Mouse (Mus musculus) cerebellum, postnatal 36 days (tissue): ENCODE results near the gene Slc38a7.
A peak's percentile ranks its signal among the peaks of the same experiment; 100 is the strongest.
"Not testable (repeated sequence)": the region's sequence is repeated elsewhere in the genome, so short reads cannot be mapped to it uniquely, and the experiment has no call there.

Experiments used
- DNase-seq, 2 experiments: peaks; one replicate each; pipeline ENCODE4 v3.0.0; 2021 to 2022; ENCODE audit warnings: mixed read lengths in 2 of 2

The Slc38a7 gene

DNA sequence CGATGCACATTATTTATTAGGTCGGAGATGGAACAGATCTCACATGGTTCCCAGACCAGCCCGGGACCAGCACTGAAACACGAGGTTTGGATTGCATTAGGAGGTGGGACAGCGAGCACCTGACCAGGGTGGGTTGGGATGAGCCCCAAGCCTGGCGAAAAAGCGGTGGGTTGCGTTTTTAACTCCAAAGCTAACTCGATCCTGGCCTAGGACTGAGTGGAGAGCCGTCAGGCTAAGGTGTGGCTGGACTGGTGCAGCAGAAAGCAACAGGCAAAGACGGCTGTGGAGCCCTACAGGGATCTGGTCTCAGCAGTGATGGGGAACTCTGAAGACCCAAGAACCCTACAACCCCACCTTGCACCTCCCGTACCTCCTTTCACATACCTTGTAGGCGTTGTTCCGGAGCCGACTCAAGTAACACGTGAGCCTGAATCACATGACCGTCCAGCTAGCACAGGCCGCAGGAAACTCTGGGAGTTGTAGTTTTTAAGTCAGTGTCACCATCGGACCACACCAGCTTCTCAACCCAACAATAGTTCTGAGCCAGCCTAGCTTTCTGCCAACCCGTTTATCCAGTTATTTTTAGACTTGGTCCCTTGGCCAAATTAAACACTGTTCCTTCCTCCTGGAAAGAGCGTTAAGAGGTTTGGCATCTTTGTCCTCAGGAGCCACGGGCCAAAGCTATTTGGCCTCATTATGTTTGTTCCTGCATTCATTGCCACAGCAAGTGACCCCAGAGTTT, at the start of gene Slc38a7:
Slc38a7 (minus strand) TSS at position 438 of the 742 bp plus-strand sequence.
- peak; percentile 63 to 74 for DNase-seq

GRCm38 (mm10) chr8:95901864-95902263, 48.5 kb upstream of the Slc38a7 start:
- no peak for DNase-seq

DNA sequence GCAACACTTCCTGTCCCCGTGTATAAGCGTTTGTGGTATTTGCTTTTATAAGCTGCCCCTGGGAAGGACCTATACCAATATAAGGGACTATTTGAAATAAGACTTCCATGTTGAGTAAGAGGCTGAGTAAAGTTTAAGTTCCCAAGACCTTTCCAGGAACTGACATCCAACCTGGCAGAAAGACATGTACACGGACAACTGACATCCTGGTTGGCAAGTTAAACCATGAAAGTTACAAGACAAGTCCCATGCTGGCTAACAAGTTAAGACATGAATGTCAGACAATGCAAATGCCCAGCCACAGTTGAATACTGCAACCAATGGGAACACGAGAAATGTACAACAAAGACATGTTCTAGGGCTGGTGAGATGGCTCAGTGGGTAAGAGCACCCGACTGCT, 40.4 kb upstream of the Slc38a7 start:
- DNase-seq, result no peak

DNA sequence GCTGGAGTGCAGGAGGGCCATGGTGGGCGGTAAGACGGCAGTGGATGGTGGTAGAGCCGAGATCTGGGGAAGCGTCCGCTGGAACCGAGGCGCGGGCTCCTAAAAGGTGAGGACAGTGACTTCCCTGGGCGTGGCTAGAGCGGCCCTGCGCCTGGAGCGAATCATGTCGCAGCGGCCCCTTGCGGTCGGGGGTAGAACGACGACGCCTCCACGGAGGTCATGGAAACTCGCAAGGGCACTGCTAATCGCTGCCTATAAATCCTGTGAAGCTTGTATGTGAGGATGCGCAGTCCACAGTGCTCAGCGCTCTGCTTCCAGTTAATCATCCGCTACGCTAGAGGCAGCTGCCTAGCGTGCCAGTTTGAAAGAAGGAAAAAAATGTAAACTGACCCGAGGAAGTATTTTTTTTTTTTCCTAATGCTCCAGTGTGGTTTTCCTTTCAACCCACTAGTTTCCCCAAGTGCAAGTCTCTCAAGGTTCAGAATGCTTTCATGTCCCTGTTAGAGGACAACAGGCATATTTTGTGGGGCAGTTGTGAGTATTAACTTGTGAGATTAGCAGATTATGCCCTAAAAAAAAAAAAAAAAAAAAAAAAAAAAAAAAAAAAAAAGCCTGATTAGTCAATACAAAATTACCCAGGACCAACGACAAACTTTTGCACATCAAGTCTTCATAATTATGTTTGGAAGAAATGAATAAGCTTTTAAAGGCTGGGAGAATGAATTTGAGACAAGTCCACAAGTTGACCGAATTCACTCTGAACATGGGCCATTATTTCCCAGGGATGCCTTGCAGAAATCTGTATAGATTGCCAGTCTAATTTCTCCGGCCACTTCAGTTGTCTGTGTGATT, 35.2 kb upstream of the Slc38a7 start, which contains the start of gene Got2:
Got2 (minus strand) TSS at position 263 of the 852 bp plus-strand sequence.
- peak; percentile 94 to 95 for DNase-seq

DNA sequence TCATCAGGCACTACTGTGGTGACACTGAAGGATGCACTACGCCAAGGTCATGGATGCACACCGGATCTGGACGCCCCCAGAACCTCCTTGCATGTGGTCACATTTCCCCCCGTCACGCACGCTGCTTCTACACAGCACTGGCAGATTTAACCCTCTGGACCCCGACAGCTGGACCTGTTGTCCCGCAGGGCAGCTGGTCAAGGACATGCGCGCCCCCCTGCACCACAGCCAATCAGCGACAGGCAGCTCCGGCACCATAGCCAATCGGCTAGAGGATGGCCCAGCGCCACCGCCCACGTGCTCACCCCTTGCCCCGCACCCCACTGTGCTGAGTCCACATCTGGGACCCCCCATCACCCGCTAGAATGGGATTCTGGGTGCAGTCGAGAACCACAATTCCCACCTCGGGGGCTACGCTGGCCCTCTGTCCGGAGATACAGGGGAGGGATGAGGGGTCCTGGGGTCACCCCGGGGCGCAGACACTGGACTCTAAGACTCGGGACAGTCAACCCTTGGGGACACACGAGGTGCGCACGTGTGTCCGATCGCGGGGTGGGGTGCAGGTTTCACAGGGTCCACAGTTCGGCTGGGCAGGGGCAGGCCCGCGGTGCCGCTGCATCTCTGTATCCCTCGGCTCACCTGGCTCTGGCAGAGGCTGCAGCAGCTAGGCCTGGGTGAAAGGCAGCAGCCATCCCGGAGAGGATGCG, 34.4 kb upstream of the Slc38a7 start:
- DNase-seq, result peak; percentile 84 to 87

DNA sequence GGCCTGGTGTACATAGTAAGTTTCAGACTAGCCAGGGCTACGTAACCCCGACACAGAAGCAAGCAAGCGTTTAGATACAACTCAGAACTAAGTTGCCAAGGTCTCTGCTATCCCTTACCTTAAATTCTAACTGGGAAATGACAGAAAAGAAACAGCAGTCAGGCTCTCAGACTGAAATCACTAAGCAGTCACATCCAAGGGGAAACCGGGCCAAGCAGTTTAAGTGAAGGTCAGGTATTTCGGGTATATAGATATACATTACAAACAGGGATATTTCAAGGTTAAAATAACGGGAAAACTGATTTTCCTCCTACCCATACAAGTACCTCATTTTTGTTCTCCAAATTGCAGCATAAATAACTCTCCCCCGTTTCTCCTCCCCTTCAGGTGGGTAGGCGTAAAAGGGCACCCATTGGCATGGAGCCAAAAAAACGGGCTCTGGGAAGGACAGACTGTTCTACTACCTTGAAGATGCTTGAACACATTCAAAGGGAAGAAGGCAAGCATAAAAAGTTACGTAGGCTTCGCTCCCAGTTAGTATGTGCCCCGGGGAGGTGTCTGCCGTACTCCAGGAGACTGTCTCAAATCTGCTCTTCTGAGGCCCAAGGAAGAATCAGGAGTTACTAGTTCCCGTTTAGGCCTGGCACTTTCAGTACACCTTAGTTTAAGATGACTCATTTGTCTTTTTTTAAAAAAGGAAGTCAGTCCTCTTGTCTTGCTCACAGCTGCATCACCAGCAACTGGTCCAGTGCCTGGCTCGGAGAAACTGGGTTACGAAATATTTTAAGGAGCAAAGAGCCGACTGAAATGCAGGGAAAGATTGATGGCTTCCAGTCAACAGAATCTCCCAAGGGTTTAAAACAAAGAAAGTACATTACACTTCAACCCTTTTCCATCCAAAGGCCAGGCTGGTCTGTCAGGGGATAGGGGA, 33.6 kb upstream of the Slc38a7 start:
- DNase-seq, result peak; percentile 36 to 43

DNA sequence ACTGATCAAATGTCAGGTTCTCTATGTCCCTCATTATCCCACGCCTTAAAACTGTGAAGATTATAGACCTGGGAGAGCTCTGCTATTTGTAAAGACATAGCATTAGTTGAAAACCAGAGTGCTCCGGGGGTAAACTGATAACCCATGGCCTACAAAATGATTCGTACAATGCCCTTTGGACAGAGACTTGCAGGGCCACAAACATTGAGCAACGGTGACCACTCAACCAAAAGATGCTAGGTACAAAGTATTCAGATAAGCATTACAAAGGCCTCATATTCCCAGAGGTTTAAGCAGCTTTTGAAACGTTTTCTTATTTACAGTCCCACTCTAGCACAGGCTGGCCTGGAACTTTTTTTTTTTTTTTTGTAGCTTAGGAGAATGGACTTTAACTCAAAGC, 32.6 kb upstream of the Slc38a7 start:
- DNase-seq, result no peak

DNA sequence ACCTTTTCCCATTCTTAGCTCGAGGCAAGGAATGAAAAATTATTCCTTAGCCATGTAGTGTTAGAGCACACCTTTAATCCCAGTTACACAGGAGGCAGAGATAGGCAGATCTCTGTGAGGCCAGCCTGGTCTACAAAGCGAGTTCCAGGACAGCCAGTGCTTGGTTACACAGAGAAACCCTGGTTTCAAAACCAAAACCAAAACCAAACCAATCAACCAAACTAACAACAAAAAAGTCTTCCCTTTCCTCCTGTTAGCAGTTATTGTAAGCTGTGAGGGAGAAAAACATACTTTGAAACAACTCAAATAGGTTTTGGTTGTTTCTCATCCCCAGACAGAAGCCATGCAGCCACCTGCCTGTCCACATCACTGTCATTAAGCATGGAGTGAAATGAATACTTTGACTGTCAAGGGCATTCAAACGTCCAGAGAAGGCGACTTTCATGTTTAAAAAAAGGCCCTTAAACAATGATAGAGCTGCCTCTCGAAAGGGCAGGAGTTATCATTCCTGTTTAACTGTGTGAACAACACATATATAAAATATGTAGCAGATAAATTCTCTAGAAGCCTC, 32.0 kb upstream of the Slc38a7 start:
- DNase-seq, result no peak

DNA sequence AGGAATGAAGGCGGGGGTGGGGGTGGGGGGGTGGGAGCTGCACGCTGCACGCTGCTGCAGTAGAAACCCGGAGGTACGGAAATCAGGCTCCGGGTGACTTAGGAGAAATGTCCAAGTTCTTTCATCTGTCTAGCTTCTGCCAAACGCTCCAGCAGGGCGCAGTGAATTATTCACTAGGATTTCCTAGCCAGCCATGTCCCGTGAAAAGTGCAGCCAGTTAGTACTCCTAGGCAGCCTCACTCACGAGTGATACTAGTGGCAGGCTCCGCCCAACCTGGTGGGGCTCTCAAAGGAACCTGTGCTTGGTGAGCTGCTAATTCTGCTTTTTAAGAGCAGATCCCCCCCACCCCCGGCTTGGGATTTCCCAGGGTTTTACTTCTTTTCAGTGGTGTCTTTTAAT, 31.2 kb upstream of the Slc38a7 start:
- no peak for DNase-seq

- no peak for DNase-seq
Measured at GRCm38 (mm10) chr8:95882191-95882590, 28.9 kb upstream of the Slc38a7 start.

GRCm38 (mm10) chr8:95881576-95881975, 28.2 kb upstream of the Slc38a7 start:
- no peak for DNase-seq

GRCm38 (mm10) chr8:95879823-95880222, 26.5 kb upstream of the Slc38a7 start:
- DNase-seq, result no peak

GRCm38 (mm10) chr8:95878176-95878962, 25.0 kb upstream of the Slc38a7 start:
- DNase-seq, result peak; percentile 30 to 35

- no peak for DNase-seq
Measured at GRCm38 (mm10) chr8:95875270-95875669, 21.9 kb upstream of the Slc38a7 start.

DNA sequence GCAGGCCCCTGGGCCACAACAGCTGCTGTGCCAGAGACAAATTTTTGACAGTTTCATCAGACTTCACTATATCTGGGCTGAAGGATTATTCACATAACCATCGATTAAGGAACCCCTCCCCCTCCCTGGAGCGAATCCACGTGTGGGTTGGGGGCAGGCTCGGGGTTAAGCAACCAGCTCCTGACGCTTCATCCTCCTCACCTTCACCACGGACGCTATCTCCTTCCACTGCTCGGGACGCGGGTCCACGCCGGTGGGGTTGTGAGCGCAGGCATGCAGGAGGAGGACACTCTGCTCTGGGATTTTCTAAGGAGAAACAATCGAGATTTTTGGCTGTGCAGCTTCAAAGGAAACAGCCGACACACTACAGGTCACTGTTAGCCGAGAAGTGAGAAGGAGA, 18.4 kb upstream of the Slc38a7 start:
- no peak for DNase-seq

- DNase-seq, result not testable (repeated sequence)
Measured at GRCm38 (mm10) chr8:95864851-95865250, 11.5 kb upstream of the Slc38a7 start.

GRCm38 (mm10) chr8:95863761-95864440, 10.6 kb upstream of the Slc38a7 start:
- DNase-seq, result not testable (repeated sequence)

DNA sequence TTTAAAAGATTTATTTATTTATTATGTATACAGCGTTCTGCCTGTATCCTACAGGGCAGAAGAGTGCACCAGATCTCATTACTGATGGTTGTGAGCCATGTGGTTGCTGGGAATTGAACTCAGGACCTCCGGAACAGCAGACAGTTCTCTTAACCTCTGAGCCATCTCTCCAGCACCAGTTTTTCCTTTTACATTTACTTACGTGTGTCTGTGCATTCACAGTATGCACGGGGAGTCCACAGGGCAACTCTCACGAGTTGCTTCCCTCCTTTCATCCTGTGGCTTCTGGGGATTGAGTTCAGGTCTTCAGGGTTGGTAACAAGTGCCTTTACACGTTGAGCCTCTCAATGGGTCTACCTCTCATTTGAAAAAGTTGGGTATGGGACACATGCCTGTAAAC, 835 bp upstream of the Slc38a7 start:
- no peak for DNase-seq

GRCm38 (mm10) chr8:95852290-95852689, 1.0 kb downstream of the Slc38a7 start:
- DNase-seq, result no peak

GRCm38 (mm10) chr8:95850326-95850725, 3.0 kb downstream of the Slc38a7 start:
- no peak for DNase-seq
